Mouse (Mus musculus): ENCODE data around the gene Acbd7. TPM values are rescaled to one million over a fixed set of nuclear protein-coding genes. Genes with fewer than 3 reads are reported as not detected.

Acbd7 gene
- 2.5 and 3.1 TPM in 2 replicates for polyA plus RNA-seq (2015; fragmentation: Nextera tagmentation; extraction: Ambion mirVana)

GRCm38 (mm10) chr2:3335611-3336301 lies at the start of gene Acbd7:
Gene Acbd7, plus strand, starts transcription at chr2:3336168.
- 6% methylated on average over 20 of the region's 20 CpGs for WGBS
- ATAC-seq (ENCODE audit: low FRiP score) = 0 out of 2 replicates have a peak, but pooled peaks have one; percentile 3

GRCm38 (mm10) chr2:3286243-3286642 lies 49.7 kb upstream of the Acbd7 start:
- no peak for ATAC-seq (ENCODE audit: low FRiP score)
- Histone ChIP-seq H3K4me3 (no peak overlapping the region), H3K4me1 (replicated peaks) (peaks cover 19% of the 10 kb centered on the region), H3K27me3 (no peaks in the 10 kb centered on the region), H3K27ac (no peak overlapping the region), H3K9me3 (no peaks in the 10 kb centered on the region), H3K36me3 (no peaks in the 10 kb centered on the region), H3K9ac (no peak overlapping the region), H3K4me2 (no peak overlapping the region)
- 88% methylated on average over 2 of the region's 2 CpGs for WGBS

More at GRCm38 (mm10) chr2:3335611-3336301, at the start of gene Acbd7:
- no peak within 1 kb of the TSS for H3K27ac ChIP-seq
- no peaks in the 10 kb centered on the region for H3K36me3 ChIP-seq
- no peaks in the 10 kb centered on the region for H3K9me3 ChIP-seq
- H3K27me3 ChIP-seq = peaks cover 16% of the 10 kb centered on the region; the same call in 1 of the 2 replicates
- H3K4me2 ChIP-seq = peak within 1 kb of the TSS; percentile 65
- peaks cover 22% of the 10 kb centered on the region for H3K4me1 ChIP-seq (replicated peaks)
- H3K4me3 ChIP-seq = peak within 1 kb of the TSS; percentile 35
- H3K9ac ChIP-seq = peak within 1 kb of the TSS; percentile 55

- Histone ChIP-seq H3K27me3 (no peaks in the 10 kb centered on the region), H3K27ac (no peak overlapping the region), H3K36me3 (no peaks in the 10 kb centered on the region), H3K4me3 (no peak overlapping the region), H3K9ac (no peak overlapping the region), H3K4me1 (replicated peaks) (peaks cover 11% of the 10 kb centered on the region), H3K4me2 (no peak overlapping the region), H3K9me3 (no peaks in the 10 kb centered on the region)
- ATAC-seq (ENCODE audit: low FRiP score) = no peak
- 82% methylated on average over 1 of the region's 1 CpGs for WGBS
Measured at GRCm38 (mm10) chr2:3289581-3289980, 46.4 kb upstream of the Acbd7 start.

GRCm38 (mm10) chr2:3292170-3292569 lies 43.8 kb upstream of the Acbd7 start:
- WGBS = 94% methylated on average over 1 of the region's 1 CpGs
- no peaks in the 10 kb centered on the region for H3K4me1 ChIP-seq (replicated peaks)
- no peak overlapping the region for H3K4me2 ChIP-seq
- no peak for ATAC-seq (ENCODE audit: low FRiP score)
- H3K27me3 ChIP-seq = no peaks in the 10 kb centered on the region
- H3K27ac ChIP-seq = no peak overlapping the region
- H3K4me3 ChIP-seq = no peak overlapping the region
- no peak overlapping the region for H3K9ac ChIP-seq
- no peaks in the 10 kb centered on the region for H3K36me3 ChIP-seq
- no peaks in the 10 kb centered on the region for H3K9me3 ChIP-seq

- H3K4me2 ChIP-seq = no peak overlapping the region
- 93% methylated on average over 7 of the region's 7 CpGs for WGBS
- no peak overlapping the region for H3K4me3 ChIP-seq
- no peak for ATAC-seq (ENCODE audit: low FRiP score)
- no peaks in the 10 kb centered on the region for H3K4me1 ChIP-seq (replicated peaks)
- H3K27me3 ChIP-seq = no peaks in the 10 kb centered on the region
- H3K27ac ChIP-seq = no peak overlapping the region
- no peaks in the 10 kb centered on the region for H3K9me3 ChIP-seq
- no peak overlapping the region for H3K9ac ChIP-seq
- no peaks in the 10 kb centered on the region for H3K36me3 ChIP-seq
Measured at GRCm38 (mm10) chr2:3295826-3296225, 40.1 kb upstream of the Acbd7 start.

- 82% methylated on average over 3 of the region's 3 CpGs for WGBS
- H3K9ac ChIP-seq = no peak overlapping the region
- H3K4me3 ChIP-seq = no peak overlapping the region
- H3K9me3 ChIP-seq = no peaks in the 10 kb centered on the region
- H3K4me2 ChIP-seq = no peak overlapping the region
- H3K27ac ChIP-seq = no peak overlapping the region
- H3K36me3 ChIP-seq = peaks cover 20% of the 10 kb centered on the region
- H3K27me3 ChIP-seq = no peaks in the 10 kb centered on the region
- no peaks in the 10 kb centered on the region for H3K4me1 ChIP-seq (replicated peaks)
- ATAC-seq (ENCODE audit: low FRiP score) = no peak
Measured at GRCm38 (mm10) chr2:3305426-3306025, 30.4 kb upstream of the Acbd7 start.

- Histone ChIP-seq H3K27me3 (no peaks in the 10 kb centered on the region), H3K36me3 (peaks cover 67% of the 10 kb centered on the region), H3K9ac (no peak overlapping the region), H3K4me1 (replicated peaks) (no peaks in the 10 kb centered on the region), H3K4me3 (no peak overlapping the region), H3K27ac (no peak overlapping the region), H3K4me2 (no peak overlapping the region), H3K9me3 (no peaks in the 10 kb centered on the region)
- 96% methylated on average over 2 of the region's 2 CpGs for WGBS
- ATAC-seq (ENCODE audit: low FRiP score) = no peak
Measured at GRCm38 (mm10) chr2:3323132-3323531, 12.8 kb upstream of the Acbd7 start.

GRCm38 (mm10) chr2:3324381-3325130 lies 11.4 kb upstream of the Acbd7 start:
- Histone ChIP-seq H3K4me3 (no peak overlapping the region), H3K9ac (no peak overlapping the region), H3K4me1 (replicated peaks) (no peaks in the 10 kb centered on the region), H3K27ac (no peak overlapping the region), H3K27me3 (no peaks in the 10 kb centered on the region), H3K4me2 (no peak overlapping the region), H3K9me3 (no peaks in the 10 kb centered on the region), H3K36me3 (peaks cover 65% of the 10 kb centered on the region)
- 94% methylated on average over 7 of the region's 7 CpGs for WGBS
- no peak for ATAC-seq (ENCODE audit: low FRiP score)

- H3K36me3 ChIP-seq = peaks cover 56% of the 10 kb centered on the region
- H3K4me2 ChIP-seq = no peak overlapping the region
- H3K4me1 ChIP-seq (replicated peaks) = peaks cover 9% of the 10 kb centered on the region
- no peak for ATAC-seq (ENCODE audit: low FRiP score)
- no peak overlapping the region for H3K9ac ChIP-seq
- no peak overlapping the region for H3K27ac ChIP-seq
- H3K27me3 ChIP-seq = no peaks in the 10 kb centered on the region
- H3K9me3 ChIP-seq = no peaks in the 10 kb centered on the region
- no peak overlapping the region for H3K4me3 ChIP-seq
- 80% methylated on average over 1 of the region's 1 CpGs for WGBS
Measured at GRCm38 (mm10) chr2:3326547-3326946, 9.4 kb upstream of the Acbd7 start.

- Histone ChIP-seq H3K27me3 (no peaks in the 10 kb centered on the region), H3K36me3 (peaks cover 51% of the 10 kb centered on the region), H3K4me2 (no peak overlapping the region), H3K4me1 (replicated peaks) (peaks cover 13% of the 10 kb centered on the region), H3K9me3 (no peaks in the 10 kb centered on the region), H3K27ac (no peak overlapping the region), H3K9ac (no peak overlapping the region), H3K4me3 (no peak overlapping the region)
- no peak for ATAC-seq (ENCODE audit: low FRiP score)
- WGBS = 33% methylated on average over 1 of the region's 1 CpGs
Measured at GRCm38 (mm10) chr2:3327351-3327750, 8.6 kb upstream of the Acbd7 start.

GRCm38 (mm10) chr2:3331071-3331703 lies 4.8 kb upstream of the Acbd7 start:
- WGBS = 85% methylated on average over 5 of the region's 5 CpGs
- H3K4me2 ChIP-seq = peak overlapping the region; percentile 70
- H3K4me3 ChIP-seq = peak overlapping the region; percentile 64
- no peaks in the 10 kb centered on the region for H3K9me3 ChIP-seq
- H3K27me3 ChIP-seq = peaks cover 1% of the 10 kb centered on the region; the same call in 1 of the 2 replicates
- peaks cover 22% of the 10 kb centered on the region for H3K4me1 ChIP-seq (replicated peaks)
- H3K27ac ChIP-seq = no peak overlapping the region
- H3K9ac ChIP-seq = peak overlapping the region; percentile 77; the same call in 1 of the 2 replicates
- peaks cover 20% of the 10 kb centered on the region for H3K36me3 ChIP-seq
- ATAC-seq (ENCODE audit: low FRiP score) = no peak

- ATAC-seq (ENCODE audit: low FRiP score) = no peak
Measured at GRCm38 (mm10) chr2:3332056-3332455, 3.9 kb upstream of the Acbd7 start.

More at GRCm38 (mm10) chr2:3332056-3332455, 3.9 kb upstream of the Acbd7 start:
- H3K36me3 ChIP-seq = peaks cover 16% of the 10 kb centered on the region
- H3K9ac ChIP-seq = peak overlapping the region; percentile 77
- peaks cover 24% of the 10 kb centered on the region for H3K4me1 ChIP-seq (replicated peaks)
- peak overlapping the region; percentile 64 for H3K4me3 ChIP-seq
- peaks cover 8% of the 10 kb centered on the region; the same call in 1 of the 2 replicates for H3K27me3 ChIP-seq
- peak overlapping the region; percentile 70 for H3K4me2 ChIP-seq
- peak overlapping the region; percentile 84 for H3K27ac ChIP-seq
- H3K9me3 ChIP-seq = no peaks in the 10 kb centered on the region
- WGBS = 2% methylated on average over 21 of the region's 21 CpGs
